Comparison of ENCODE assay signal across 8 mouse cellular contexts in the genomic region with DNA sequence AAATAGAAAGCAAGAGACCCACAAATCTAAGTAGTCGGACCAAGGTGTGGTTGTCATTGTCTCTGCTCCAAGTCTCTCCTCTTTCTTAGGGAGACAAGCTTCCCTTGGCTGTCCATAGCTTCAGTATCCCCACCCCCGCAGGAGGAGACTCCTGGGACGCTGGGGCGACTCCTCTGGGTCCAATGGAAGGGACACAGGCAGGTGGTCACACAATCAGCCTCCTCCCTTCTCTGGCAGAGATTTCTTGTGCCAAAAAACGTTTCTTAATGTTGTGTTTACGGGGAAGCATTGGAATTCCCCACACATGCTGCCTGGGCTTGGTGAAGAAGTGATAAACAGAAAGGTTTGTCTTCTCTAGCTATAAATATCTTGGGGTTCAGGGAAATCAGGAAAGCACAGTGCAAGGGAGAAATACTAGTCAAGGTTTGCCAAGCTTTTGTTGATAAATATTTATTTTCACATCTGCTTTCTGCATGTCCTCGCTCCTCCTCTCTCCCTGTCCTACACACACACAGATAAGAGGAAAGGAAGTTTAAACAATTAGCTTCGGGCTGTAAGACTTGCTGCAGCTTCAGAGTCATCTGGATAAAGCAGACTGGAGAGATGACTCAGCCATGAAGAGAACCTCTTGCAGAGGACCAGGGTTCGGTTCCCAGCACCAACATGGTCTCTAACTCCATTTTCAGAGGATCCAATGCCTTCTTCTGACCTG. TPM values are rescaled to one million over a fixed set of nuclear protein-coding genes. Genes with fewer than 3 reads are reported as not detected.
A peak's percentile ranks its signal among the peaks of the same experiment; 100 is the strongest.
DNase-seq lines count a peak whose midpoint lies in the region; ATAC-seq and TF ChIP-seq lines count a peak whose summit lies in the region.

No protein-coding gene starts in this region.

- no peak overlapping the region for H3K9ac ChIP-seq in embryonic facial prominence, embryonic 12.5 days
- no peak overlapping the region for H3K9ac ChIP-seq in forebrain, postnatal 0 days

- no peaks in the 10 kb centered on the region for H3K36me3 ChIP-seq in embryonic facial prominence, embryonic 12.5 days
- no peaks in the 10 kb centered on the region for H3K36me3 ChIP-seq in embryonic facial prominence, embryonic 10.5 days (replicated peaks)
- H3K36me3 ChIP-seq in forebrain, postnatal 0 days (ENCODE audit: insufficient read depth), result no peaks in the 10 kb centered on the region

- no peaks in the 10 kb centered on the region; the same call in 1 of the 2 replicates for H3K27me3 ChIP-seq in embryonic facial prominence, embryonic 12.5 days
- peaks cover 30% of the 10 kb centered on the region for H3K27me3 ChIP-seq in embryonic facial prominence, embryonic 10.5 days (replicated peaks; ENCODE audit: low read depth, poor library complexity, severe bottlenecking)
- H3K27me3 ChIP-seq in forebrain, postnatal 0 days (ENCODE audit: insufficient read depth, low read length), result no peaks in the 10 kb centered on the region

- no peak overlapping the region for H3K27ac ChIP-seq in embryonic facial prominence, embryonic 12.5 days
- no peak overlapping the region for H3K27ac ChIP-seq in embryonic facial prominence, embryonic 10.5 days (replicated peaks)
- H3K27ac ChIP-seq in forebrain, postnatal 0 days (ENCODE audit: low read depth, low read length), result peak overlapping the region; percentile 24; the same call in 1 of the 2 replicates

- H3K4me1 ChIP-seq in embryonic facial prominence, embryonic 12.5 days, result peaks cover 7% of the 10 kb centered on the region; the same call in 1 of the 2 replicates
- peaks cover 18% of the 10 kb centered on the region for H3K4me1 ChIP-seq in embryonic facial prominence, embryonic 10.5 days
- no peaks in the 10 kb centered on the region for H3K4me1 ChIP-seq in forebrain, postnatal 0 days (ENCODE audit: insufficient read depth)

- no peak overlapping the region for H3K4me3 ChIP-seq in embryonic facial prominence, embryonic 12.5 days
- H3K4me3 ChIP-seq in embryonic facial prominence, embryonic 10.5 days, result no peak overlapping the region
- H3K4me3 ChIP-seq in forebrain, postnatal 0 days (ENCODE audit: low read depth, low read length), result no peak overlapping the region

- ATAC-seq in embryonic facial prominence, embryonic 12.5 days (ENCODE audit: insufficient number of reproducible peaks, insufficient read depth, low FRiP score, low TSS enrichment), result no peak
- 0 out of 2 replicates have a peak, but pooled peaks have one; percentile 12 for ATAC-seq in forebrain, postnatal 0 days
- no peak for ATAC-seq in erythroblast, adult 5-6 weeks (replicated peaks; ENCODE audit: low FRiP score, poor library complexity, severe bottlenecking)

- DNase-seq in embryonic facial prominence, embryonic 10.5 days (ENCODE audit: low spot score), result no peak
- DNase-seq in forebrain, postnatal 0 days, result no peak
- DNase-seq in induced T-regulatory cell, adult 2 months (ENCODE audit: low read depth), result peak; percentile 30
- DNase-seq in lung, postnatal 25 days (ENCODE audit: low spot score), result peak; percentile 50
- DNase-seq in urinary bladder, postnatal 4 days (ENCODE audit: low spot score in 2 of 2), result no peak
- no peak for DNase-seq in thymus, postnatal 25 days

- H3K4me2 ChIP-seq in embryonic facial prominence, embryonic 12.5 days (replicated peaks), result peak overlapping the region; percentile 30
- peak overlapping the region; percentile 39; the same call in 1 of the 2 replicates for H3K4me2 ChIP-seq in forebrain, postnatal 0 days (ENCODE audit: low read depth)

- no peak for TF ChIP-seq CTCF in forebrain, postnatal 0 days (IDR thresholded peaks at IDR 0.05; ENCODE audit: low read depth)

- H3K9me3 ChIP-seq in embryonic facial prominence, embryonic 12.5 days, result no peaks in the 10 kb centered on the region
- H3K9me3 ChIP-seq in embryonic facial prominence, embryonic 10.5 days, result no peaks in the 10 kb centered on the region
- no peaks in the 10 kb centered on the region for H3K9me3 ChIP-seq in forebrain, postnatal 0 days (ENCODE audit: low read length)

- 45% methylated on average over 9 of the region's 9 CpGs for WGBS in embryonic facial prominence, embryonic 12.5 days
- 43% methylated on average over 9 of the region's 9 CpGs for WGBS in embryonic facial prominence, embryonic 10.5 days
- WGBS in forebrain, postnatal 0 days, result 40% methylated on average over 9 of the region's 9 CpGs

RNA-seq across cellular contexts. Expression of a gene that starts 34.5 kb away (rescaled TPM):
- polyA plus RNA-seq in embryonic facial prominence, embryonic 12.5 days (2016; fragmentation: Nextera tagmentation; extraction: Ambion mirVana), result 4.3 and 5.2 TPM in 2 replicates
- 3.1 and 4.1 TPM in 2 replicates for polyA plus RNA-seq in embryonic facial prominence, embryonic 10.5 days (2016; fragmentation: Nextera tagmentation; extraction: Ambion mirVana)
- 4.9 TPM in 2 replicates for total RNA-seq in forebrain, postnatal 0 days (2014; rRNA removed)
- 9.9 and 11.9 TPM in 2 replicates for polyA plus RNA-seq in forebrain, postnatal 0 days (2015; fragmentation: Nextera tagmentation; extraction: Ambion mirVana)
- total RNA-seq in erythroblast, adult 5-6 weeks (2015; ENCODE audit: low replicate concordance), result 0.84 TPM in 1 of 2 replicates, not detected in the other
- 3.0 and 10.6 TPM in 2 replicates for total RNA-seq in erythroblast, adult 5-6 weeks (2017; ENCODE audit: low replicate concordance)

Comparison
In these comparisons a context has a peak if more than half of its experiments do, and no peak if none do; other contexts are left out.
1. DNase-seq: peak in induced T-regulatory cell, adult 2 months (single experiment) and lung, postnatal 25 days (single experiment); none in embryonic facial prominence, embryonic 10.5 days (single experiment), forebrain, postnatal 0 days (single experiment), urinary bladder, postnatal 4 days (0 of 2) and thymus, postnatal 25 days (single experiment).